Mouse (Mus musculus): ENCODE results near the gene Boc. TPM values are rescaled to one million over a fixed set of nuclear protein-coding genes. Genes with fewer than 3 reads are reported as not detected.
A peak's percentile ranks its signal among the peaks of the same experiment; 100 is the strongest.

Boc gene
- polyA plus RNA-seq, 1 experiment from 2014 or later, result 34.3 TPM

GRCm38 (mm10) chr16:44565328-44566210 lies 6.9 kb upstream of the Boc start:
- peak overlapping the region; percentile 42 for H3K4me2 ChIP-seq (replicated peaks)
- H3K27ac ChIP-seq, result no peak overlapping the region
- no peaks in the 10 kb centered on the region for H3K9me3 ChIP-seq
- H3K27me3 ChIP-seq (replicated peaks), result no peaks in the 10 kb centered on the region
- peak; percentile 52; the same call in 1 of the 2 replicates for ATAC-seq (ENCODE audit: low FRiP score, low read depth)
- WGBS, result 34% methylated on average over 22 of the region's 22 CpGs
- H3K36me3 ChIP-seq, result no peaks in the 10 kb centered on the region
- H3K4me1 ChIP-seq, result peaks cover 11% of the 10 kb centered on the region
- no peak overlapping the region for H3K4me3 ChIP-seq
- H3K9ac ChIP-seq, result no peak overlapping the region

GRCm38 (mm10) chr16:44564359-44564758 lies 5.7 kb upstream of the Boc start:
- WGBS, result 66% methylated on average over 8 of the region's 8 CpGs
- Histone ChIP-seq H3K9me3 (no peaks in the 10 kb centered on the region), H3K27ac (no peak overlapping the region), H3K36me3 (no peaks in the 10 kb centered on the region), H3K4me2 (replicated peaks) (no peak overlapping the region), H3K9ac (no peak overlapping the region), H3K4me1 (peaks cover 20% of the 10 kb centered on the region), H3K27me3 (replicated peaks) (no peaks in the 10 kb centered on the region), H3K4me3 (no peak overlapping the region)
- ATAC-seq (ENCODE audit: low FRiP score, low read depth), result no peak; the same call in 1 of the 2 replicates

GRCm38 (mm10) chr16:44562061-44562460 lies 3.4 kb upstream of the Boc start:
- no peak for ATAC-seq (ENCODE audit: low FRiP score, low read depth)
- Histone ChIP-seq H3K27me3 (replicated peaks) (no peaks in the 10 kb centered on the region), H3K4me1 (peaks cover 26% of the 10 kb centered on the region), H3K36me3 (no peaks in the 10 kb centered on the region), H3K4me3 (no peak overlapping the region), H3K4me2 (replicated peaks) (no peak overlapping the region), H3K9me3 (no peaks in the 10 kb centered on the region), H3K27ac (no peak overlapping the region), H3K9ac (no peak overlapping the region)
- WGBS, result 78% methylated on average over 3 of the region's 3 CpGs

GRCm38 (mm10) chr16:44560214-44560613 lies 1.5 kb upstream of the Boc start:
- no peak overlapping the region for H3K4me3 ChIP-seq
- no peak overlapping the region for H3K27ac ChIP-seq
- H3K9ac ChIP-seq, result no peak overlapping the region
- ATAC-seq (ENCODE audit: low FRiP score, low read depth), result no peak
- peaks cover 29% of the 10 kb centered on the region for H3K4me1 ChIP-seq
- no peaks in the 10 kb centered on the region for H3K9me3 ChIP-seq
- H3K36me3 ChIP-seq, result no peaks in the 10 kb centered on the region
- H3K27me3 ChIP-seq (replicated peaks), result no peaks in the 10 kb centered on the region
- H3K4me2 ChIP-seq (replicated peaks), result no peak overlapping the region
- 19% methylated on average over 1 of the region's 1 CpGs for WGBS

GRCm38 (mm10) chr16:44559330-44559695 lies 616 bp upstream of the Boc start:
- H3K9me3 ChIP-seq, result no peaks in the 10 kb centered on the region
- H3K4me1 ChIP-seq, result peaks cover 32% of the 10 kb centered on the region
- no peak for ATAC-seq (ENCODE audit: low FRiP score, low read depth)
- H3K4me2 ChIP-seq (replicated peaks), result peak overlapping the region; percentile 70
- no peak overlapping the region for H3K9ac ChIP-seq
- no peaks in the 10 kb centered on the region for H3K36me3 ChIP-seq
- H3K27ac ChIP-seq, result no peak overlapping the region
- WGBS, result 3% methylated on average over 5 of the region's 5 CpGs
- no peaks in the 10 kb centered on the region for H3K27me3 ChIP-seq (replicated peaks)
- peak overlapping the region; percentile 88 for H3K4me3 ChIP-seq

- WGBS, result under 1% methylated on average over 47 of the region's 47 CpGs
- no peaks in the 10 kb centered on the region for H3K9me3 ChIP-seq
- H3K9ac ChIP-seq, result peak overlapping the region; percentile 93
- peak overlapping the region; percentile 70 for H3K4me2 ChIP-seq (replicated peaks)
- ATAC-seq (ENCODE audit: low FRiP score, low read depth), result peak; percentile 73
- no peaks in the 10 kb centered on the region; the same call in 1 of the 2 replicates for H3K36me3 ChIP-seq
- H3K4me3 ChIP-seq, result peak overlapping the region; percentile 88
- H3K27me3 ChIP-seq (replicated peaks), result no peaks in the 10 kb centered on the region
- peaks cover 45% of the 10 kb centered on the region for H3K4me1 ChIP-seq
- H3K27ac ChIP-seq, result peak overlapping the region; percentile 74
These were observed 831 bp downstream of the Boc start for GRCm38 (mm10) chr16:44557661-44558470.

- H3K4me3 ChIP-seq, result peak overlapping the region; percentile 88
- H3K36me3 ChIP-seq, result no peaks in the 10 kb centered on the region; the same call in 1 of the 2 replicates
- ATAC-seq (ENCODE audit: low FRiP score, low read depth), result no peak
- WGBS, result 11% methylated on average over 7 of the region's 7 CpGs
- peaks cover 53% of the 10 kb centered on the region for H3K4me1 ChIP-seq
- H3K27me3 ChIP-seq (replicated peaks), result no peaks in the 10 kb centered on the region
- peak overlapping the region; percentile 70 for H3K4me2 ChIP-seq (replicated peaks)
- H3K9ac ChIP-seq, result peak overlapping the region; percentile 93
- peak overlapping the region; percentile 74; the same call in 1 of the 2 replicates for H3K27ac ChIP-seq
- no peaks in the 10 kb centered on the region for H3K9me3 ChIP-seq
These were observed 1.6 kb downstream of the Boc start for GRCm38 (mm10) chr16:44557084-44557483.

- peak overlapping the region; percentile 70 for H3K4me2 ChIP-seq (replicated peaks)
- peaks cover 63% of the 10 kb centered on the region for H3K4me1 ChIP-seq
- H3K27me3 ChIP-seq (replicated peaks), result no peaks in the 10 kb centered on the region
- H3K27ac ChIP-seq, result no peak overlapping the region
- no peaks in the 10 kb centered on the region for H3K9me3 ChIP-seq
- H3K4me3 ChIP-seq, result peak overlapping the region; percentile 88
- peak overlapping the region; percentile 93 for H3K9ac ChIP-seq
- WGBS, result 13% methylated on average over 9 of the region's 9 CpGs
- ATAC-seq (ENCODE audit: low FRiP score, low read depth), result no peak
- H3K36me3 ChIP-seq, result no peaks in the 10 kb centered on the region; the same call in 1 of the 2 replicates
These were observed 2.6 kb downstream of the Boc start for GRCm38 (mm10) chr16:44555791-44556709.

- Histone ChIP-seq H3K4me2 (replicated peaks) (peak overlapping the region; percentile 70), H3K36me3 (no peaks in the 10 kb centered on the region; the same call in 1 of the 2 replicates), H3K9me3 (no peaks in the 10 kb centered on the region), H3K27me3 (replicated peaks) (no peaks in the 10 kb centered on the region), H3K27ac (no peak overlapping the region), H3K9ac (no peak overlapping the region), H3K4me1 (peaks cover 71% of the 10 kb centered on the region), H3K4me3 (no peak overlapping the region)
- ATAC-seq (ENCODE audit: low FRiP score, low read depth), result no peak
- 56% methylated on average over 8 of the region's 8 CpGs for WGBS
These were observed 4.8 kb downstream of the Boc start for GRCm38 (mm10) chr16:44553861-44554260.

- H3K9me3 ChIP-seq, result no peaks in the 10 kb centered on the region
- no peaks in the 10 kb centered on the region; the same call in 1 of the 2 replicates for H3K36me3 ChIP-seq
- ATAC-seq (ENCODE audit: low FRiP score, low read depth), result no peak
- peaks cover 72% of the 10 kb centered on the region for H3K4me1 ChIP-seq
- H3K4me3 ChIP-seq, result no peak overlapping the region
- no peak overlapping the region for H3K27ac ChIP-seq
- 82% methylated on average over 5 of the region's 5 CpGs for WGBS
- H3K27me3 ChIP-seq (replicated peaks), result no peaks in the 10 kb centered on the region
- no peak overlapping the region for H3K9ac ChIP-seq
- H3K4me2 ChIP-seq (replicated peaks), result peak overlapping the region; percentile 70
These were observed 6.0 kb downstream of the Boc start for GRCm38 (mm10) chr16:44552726-44553125.

- no peaks in the 10 kb centered on the region for H3K27me3 ChIP-seq (replicated peaks)
- no peak overlapping the region for H3K9ac ChIP-seq
- H3K27ac ChIP-seq, result no peak overlapping the region
- H3K9me3 ChIP-seq, result no peaks in the 10 kb centered on the region
- H3K36me3 ChIP-seq, result no peaks in the 10 kb centered on the region; the same call in 1 of the 2 replicates
- H3K4me2 ChIP-seq (replicated peaks), result peak overlapping the region; percentile 70
- 59% methylated on average over 2 of the region's 2 CpGs for WGBS
- peaks cover 76% of the 10 kb centered on the region for H3K4me1 ChIP-seq
- H3K4me3 ChIP-seq, result no peak overlapping the region
- ATAC-seq (ENCODE audit: low FRiP score, low read depth), result no peak
These were observed 6.7 kb downstream of the Boc start for GRCm38 (mm10) chr16:44552036-44552435.

All from neural tube, embryonic 12.5 days (tissue).